ENCODE assay signal across 5 mouse cellular contexts in genomic region chr7:15509411-15509810, GRCm38 (mm10).
A peak's percentile ranks its signal among the peaks of the same experiment; 100 is the strongest.
DNase-seq lines count a peak whose midpoint lies in the region; ATAC-seq and TF ChIP-seq lines count a peak whose summit lies in the region.
"Not testable (repeated sequence)": the region's sequence is repeated elsewhere in the genome, so short reads cannot be mapped to it uniquely, and the experiment has no call there.

No protein-coding gene starts in this region.

- ATAC-seq in lung, postnatal 0 days; stomach, postnatal 0 days (ENCODE audit: low FRiP score, low TSS enrichment): not testable (repeated sequence)

- TF ChIP-seq CTCF in lung, postnatal 0 days (IDR thresholded peaks at IDR 0.05); stomach, postnatal 0 days (IDR thresholded peaks at IDR 0.05; ENCODE audit: low read depth): not testable (repeated sequence)

- not testable (repeated sequence) for H3K4me1 ChIP-seq in heart, embryonic 10.5 days; lung, postnatal 0 days (ENCODE audit: insufficient read depth, low read depth, low read length); stomach, postnatal 0 days (replicated peaks; ENCODE audit: control insufficient read depth, insufficient read depth)

- 72% methylated on average over 5 of the region's 5 CpGs for WGBS in heart, embryonic 10.5 days
- WGBS in lung, postnatal 0 days = 68% methylated on average over 4 of the region's 5 CpGs
- WGBS in stomach, postnatal 0 days = 67% methylated on average over 5 of the region's 5 CpGs

- not testable (repeated sequence) for H3K9me3 ChIP-seq in heart, embryonic 10.5 days; lung, postnatal 0 days (ENCODE audit: low read length); stomach, postnatal 0 days (ENCODE audit: control insufficient read depth, low read length)

- H3K4me2 ChIP-seq in lung, postnatal 0 days (replicated peaks; ENCODE audit: low read depth, low read length); stomach, postnatal 0 days (replicated peaks; ENCODE audit: low read depth): not testable (repeated sequence)

- H3K27me3 ChIP-seq in heart, embryonic 10.5 days (ENCODE audit: insufficient read depth, poor library complexity, severe bottlenecking); lung, postnatal 0 days (replicated peaks; ENCODE audit: insufficient read depth, low read length); stomach, postnatal 0 days (ENCODE audit: control insufficient read depth, insufficient read depth, low read length): not testable (repeated sequence)

- peak; percentile 1 for DNase-seq in CD4-positive helper T cell, adult 2 months (ENCODE audit: low read depth, low spot score)
- peak; percentile 85 for DNase-seq in heart, adult 11 months
- peak; percentile 72 for DNase-seq in heart, embryonic 10.5 days (ENCODE audit: low spot score)
- DNase-seq in lung, postnatal 0 days (ENCODE audit: low spot score) = peak; percentile 3
- DNase-seq in stomach, postnatal 0 days (ENCODE audit: low spot score) = peak; percentile 2

- H3K4me3 ChIP-seq in heart, embryonic 10.5 days; lung, postnatal 0 days (ENCODE audit: low read depth, low read length); stomach, postnatal 0 days (ENCODE audit: low read depth, low read length): not testable (repeated sequence)

- TF ChIP-seq EP300 in lung, postnatal 0 days (IDR thresholded peaks at IDR 0.05); stomach, postnatal 0 days (optimal IDR thresholded peaks at IDR 0.05): not testable (repeated sequence)

- not testable (repeated sequence) for H3K36me3 ChIP-seq in heart, embryonic 10.5 days; lung, postnatal 0 days (ENCODE audit: insufficient read depth, low read length); stomach, postnatal 0 days (ENCODE audit: control insufficient read depth, insufficient read depth, low read length)

- H3K9ac ChIP-seq in lung, postnatal 0 days (replicated peaks; ENCODE audit: low read depth); stomach, postnatal 0 days (ENCODE audit: low read length): not testable (repeated sequence)

- not testable (repeated sequence) for H3K27ac ChIP-seq in heart, embryonic 10.5 days; lung, postnatal 0 days (ENCODE audit: low read length); stomach, postnatal 0 days (replicated peaks)

Comparison
In these comparisons a context has a peak if more than half of its experiments do, and no peak if none do; other contexts are left out.
1. DNase-seq: peak in every context shown above with its lines; median percentile 85 in heart, adult 11 months; 72 in heart, embryonic 10.5 days; 3 in lung, postnatal 0 days; 2 in stomach, postnatal 0 days; 1 in CD4-positive helper T cell, adult 2 months.